Mouse (Mus musculus) CH12.LX (cell line): ENCODE measurements around the gene Fam163b. TPM values are rescaled to one million over a fixed set of nuclear protein-coding genes. Genes with fewer than 3 reads are reported as not detected.

Experiments
- DNase-seq: peaks from one replicate; pipeline ENCODE4 v3.0.0-alpha.2; 2013; ENCODE audit errors: extremely low read depth
- H3K27ac ChIP-seq: 2 replicates; pipeline ENCODE4 v1.5.1; 2012; ENCODE audit warnings: low read depth, mild to moderate bottlenecking, control low read depth, moderate library complexity; ENCODE audit not compliant: insufficient read depth
- H3K27me3 ChIP-seq: replicated peaks from 2 replicates; pipeline ENCODE3; 2012; ENCODE audit warnings: inconsistent platforms
- H3K36me3 ChIP-seq, 2 experiments: replicated peaks in 1 of 2; 2 replicates each; pipeline versions ENCODE3 to v1.6.1; 2012; ENCODE audit warnings: inconsistent platforms in 1 of 2, low read length in 1 of 2, mild to moderate bottlenecking in 1 of 2, mixed read lengths in 1 of 2, moderate library complexity in 1 of 2; ENCODE audit not compliant: control insufficient read depth in 1 of 2, insufficient read depth in 1 of 2
- H3K4me1 ChIP-seq, 2 experiments: 2 replicates each; pipeline ENCODE4 v1.6.1; 2012; ENCODE audit warnings: inconsistent platforms in 1 of 2, moderate library complexity in 1 of 2; ENCODE audit not compliant: insufficient read depth in 2 of 2, control insufficient read depth in 1 of 2
- H3K4me2 ChIP-seq: 2 replicates; pipeline ENCODE4 v1.6.1; 2012; ENCODE audit warnings: low read depth, mild to moderate bottlenecking, control low read depth; ENCODE audit not compliant: poor library complexity, insufficient read depth, severe bottlenecking
- H3K4me3 ChIP-seq, 3 experiments: fragments of 150-350 bp in 1 of 3; sonication (generic) in 1 of 3; replicated peaks in 1 of 3; 2 replicates each; pipeline versions ENCODE3 to v1.5.1; 2011 to 2012; ENCODE audit warnings: low read depth in 2 of 3, low read length in 2 of 3, mild to moderate bottlenecking in 2 of 3, moderate library complexity in 2 of 3, control low read depth in 1 of 3, improper control_type of control experiment in 1 of 3, inconsistent platforms in 1 of 3, mixed read lengths in 1 of 3; ENCODE audit not compliant: poor library complexity in 1 of 3
- H3K79me2 ChIP-seq: replicated peaks from 2 replicates; pipeline ENCODE4 v1.6.1; 2012; ENCODE audit warnings: mild to moderate bottlenecking, moderate library complexity; ENCODE audit not compliant: control insufficient read depth, poor library complexity, insufficient read depth, severe bottlenecking; ENCODE audit errors: extremely low read depth
- H3K9ac ChIP-seq: 2 replicates; pipeline ENCODE4 v1.6.1; 2012; ENCODE audit warnings: low read depth, mild to moderate bottlenecking, control low read depth, moderate library complexity; ENCODE audit not compliant: insufficient read depth
- H3K9me3 ChIP-seq: replicated peaks from 2 replicates; pipeline ENCODE3; 2012; ENCODE audit warnings: low read length, inconsistent platforms, mixed read lengths
- CHD1 ChIP-seq: IDR thresholded peaks from 2 replicates; pipeline ENCODE4 v1.6.1; 2012; ENCODE audit warnings: low read depth, low read length, improper control_type of control experiment, inconsistent platforms
- CHD2 ChIP-seq: IDR thresholded peaks from 2 replicates; pipeline ENCODE4 v1.6.1; 2011; ENCODE audit warnings: low read length, improper control_type of control experiment
- CTCF ChIP-seq, 2 experiments: IDR thresholded peaks in 1 of 2; conservative IDR thresholded peaks in 1 of 2; 2 replicates each; pipeline ENCODE4 v1.5.1; 2011 to 2012; ENCODE audit warnings: low read depth in 2 of 2, low read length in 2 of 2, improper control_type of control experiment in 1 of 2, inconsistent platforms in 1 of 2, mild to moderate bottlenecking in 1 of 2, moderate library complexity in 1 of 2
- ELF1 ChIP-seq: IDR thresholded peaks from 2 replicates; pipeline ENCODE4 v1.6.1; 2014; ENCODE audit warnings: low read depth, mild to moderate bottlenecking, inconsistent platforms, low read length, improper control_type of control experiment
- IRF4 ChIP-seq: IDR thresholded peaks from 2 replicates; pipeline ENCODE4 v1.6.1; 2014; ENCODE audit warnings: low read depth, mild to moderate bottlenecking, inconsistent platforms, low read length, improper control_type of control experiment
- JUN ChIP-seq: IDR thresholded peaks from 2 replicates; pipeline ENCODE4 v1.6.1; 2011; ENCODE audit warnings: low read depth, mild to moderate bottlenecking, low read length, improper control_type of control experiment, moderate library complexity; ENCODE audit not compliant: insufficient read depth
- JUND ChIP-seq: conservative IDR thresholded peaks from 2 replicates; pipeline ENCODE4 v1.6.1; 2011; ENCODE audit warnings: low read depth, low read length, improper control_type of control experiment
- MAX ChIP-seq: IDR thresholded peaks from 2 replicates; pipeline ENCODE4 v1.6.1; 2011; ENCODE audit warnings: low read length, improper control_type of control experiment
- MAZ ChIP-seq: IDR thresholded peaks from 2 replicates; pipeline ENCODE4 v1.6.1; 2012; ENCODE audit warnings: low read depth, mild to moderate bottlenecking, inconsistent platforms, low read length, improper control_type of control experiment, moderate library complexity
- MEF2A ChIP-seq: IDR thresholded peaks from 2 replicates; pipeline ENCODE4 v1.6.1; 2014; ENCODE audit warnings: low read depth, mild to moderate bottlenecking, inconsistent platforms, low read length, improper control_type of control experiment, borderline replicate concordance
- MXI1 ChIP-seq: IDR thresholded peaks from 2 replicates; pipeline ENCODE4 v1.6.1; 2011; ENCODE audit warnings: mild to moderate bottlenecking, low read depth, low read length, improper control_type of control experiment
- MYC ChIP-seq: IDR thresholded peaks from 2 replicates; pipeline ENCODE4 v1.6.1; 2011; ENCODE audit warnings: low read depth, mild to moderate bottlenecking, improper control_type of control experiment, low read length
- NELFE ChIP-seq: IDR thresholded peaks from 2 replicates; pipeline ENCODE4 v1.6.1; 2011; ENCODE audit warnings: low read depth, low read length, improper control_type of control experiment
- PAX5 ChIP-seq: IDR thresholded peaks from 2 replicates; pipeline ENCODE4 v1.6.1; 2012; ENCODE audit warnings: low read length, inconsistent platforms, mixed read lengths
- POLR2A ChIP-seq: IDR thresholded peaks from 2 replicates; pipeline ENCODE4 v1.6.1; 2011; ENCODE audit warnings: low read depth, mild to moderate bottlenecking, improper control_type of control experiment, low read length
- POLR2AphosphoS2 ChIP-seq: IDR thresholded peaks from 2 replicates; pipeline ENCODE4 v1.6.1; 2011; ENCODE audit warnings: low read depth, low read length, improper control_type of control experiment
- RCOR1 ChIP-seq: conservative IDR thresholded peaks from 2 replicates; pipeline ENCODE4 v1.6.1; 2012; ENCODE audit warnings: low read depth, mild to moderate bottlenecking, inconsistent platforms, low read length, improper control_type of control experiment
- SIN3A ChIP-seq: IDR thresholded peaks from 2 replicates; pipeline ENCODE4 v1.6.1; 2012; ENCODE audit warnings: low read length, improper control_type of control experiment, inconsistent platforms
- UBTF ChIP-seq: IDR thresholded peaks from 2 replicates; pipeline ENCODE4 v1.6.1; 2012; ENCODE audit warnings: low read depth, mild to moderate bottlenecking, inconsistent platforms, low read length, improper control_type of control experiment, moderate library complexity
- dilution Hi-C: fragments of 300-500 bp; cut with MboI; formaldehyde crosslinking; loops from 2 replicates; pipeline ENCODE4 v1.14.3; 2020; ENCODE audit warnings: low sequenced_read_pairs; ENCODE audit not compliant: extremely low pct_unique_long_range_greater_than_20kb, extremely low pct_ligation_motif_present
- in situ Hi-C: fragments of 300-500 bp; cut with MboI; formaldehyde crosslinking; loops from 3 replicates; pipeline ENCODE4 v1.14.3; 2019; ENCODE audit warnings: low sequenced_read_pairs, low pct_ligation_motif_present, low pct_unique_long_range_greater_than_20kb, mixed read lengths
- polyA plus RNA-seq: library from polyadenylated mRNA; unstranded; fragments of >175 nt; gene quantifications from 2 replicates; pipeline ENCODE4 v1.2.1, GENCODE M21; 2012; ENCODE audit warnings: low read depth; ENCODE audit not compliant: insufficient read length
- total RNA-seq, 2 experiments: library from RNA; depleted of rRNA; stranded (reverse); fragments of 300-350 nt in 1 of 2; fragments of >200 nt in 1 of 2; gene quantifications; 2 replicates each; pipeline ENCODE4 v1.2.3; 2012 to 2014

The Fam163b gene
- total and polyA plus RNA-seq, 3 experiments, result not detected

- no peak overlapping the region for H3K27ac ChIP-seq
- peaks cover 0 to 7% of the 10 kb centered on the region in 2 experiments; a peak in 1 of 4 replicates for H3K4me1 ChIP-seq
- TF ChIP-seq UBTF (no peak), CHD2 (no peak), MAX (no peak), JUN (no peak), MXI1 (no peak), POLR2AphosphoS2 (no peak), JUND (no peak), IRF4 (no peak), CTCF (conservative IDR thresholded peaks at IDR 0.05 in 1 of 2, IDR thresholded peaks at IDR 0.05 in 1 of 2; ENCODE audit: low read depth in 2 of 2, low read length in 2 of 2) (no peak), MEF2A (no peak), PAX5 (no peak), MYC (no peak), MAZ (no peak), ELF1 (no peak), CHD1 (no peak), NELFE (no peak), RCOR1 (no peak), SIN3A (no peak), POLR2A (no peak)
- no peak overlapping the region for H3K4me2 ChIP-seq
- H3K79me2 ChIP-seq, result no peaks in the 10 kb centered on the region
- in situ Hi-C loops (no loop called here), dilution Hi-C loops (no loop called here)
- H3K4me3 ChIP-seq, result no peak overlapping the region
- no peaks in the 10 kb centered on the region for H3K36me3 ChIP-seq
- no peaks in the 10 kb centered on the region for H3K9me3 ChIP-seq
- H3K9ac ChIP-seq, result no peak overlapping the region
- no peak for DNase-seq
- peaks cover 40% of the 10 kb centered on the region for H3K27me3 ChIP-seq
Observed at GRCm38 (mm10) chr2:27112585-27112984, 29.7 kb downstream of the Fam163b start.

GRCm38 (mm10) chr2:27109052-27109451 is 33.2 kb downstream of the Fam163b start:
- in situ Hi-C loops (no loop called here), dilution Hi-C loops (no loop called here)
- TF ChIP-seq SIN3A, result no peak
- TF ChIP-seq MYC, result no peak
- no peak for TF ChIP-seq PAX5
- no peak for TF ChIP-seq JUND
- Histone ChIP-seq H3K4me3 (no peak overlapping the region), H3K27me3 (peaks cover 34% of the 10 kb centered on the region), H3K27ac (no peak overlapping the region), H3K9me3 (no peaks in the 10 kb centered on the region), H3K36me3 (no peaks in the 10 kb centered on the region), H3K4me1 (peaks cover 0 to 7% of the 10 kb centered on the region in 2 experiments; a peak in 1 of 4 replicates), H3K79me2 (no peaks in the 10 kb centered on the region), H3K9ac (no peak overlapping the region), H3K4me2 (no peak overlapping the region)
- DNase-seq, result no peak
